ENCODE assay signal across 14 mouse cellular contexts in genomic region chr11:88447350-88447749, GRCm38 (mm10).
A peak's percentile ranks its signal among the peaks of the same experiment; 100 is the strongest.
DNase-seq lines count a peak whose midpoint lies in the region; ATAC-seq and TF ChIP-seq lines count a peak whose summit lies in the region.
"Had no signal": no experiment of that assay in that cellular context is flagged by ENCODE, and none has a peak within 500 bp of the region (broad histone marks: within the 10 kb centered on the region; RNA-seq: fewer than 3 reads in every experiment).

No protein-coding gene starts in this region.

- H3K4me1 ChIP-seq in heart, embryonic 10.5 days, result peaks cover 73% of the 10 kb centered on the region
- peaks cover 68% of the 10 kb centered on the region for H3K4me1 ChIP-seq in hindbrain, embryonic 10.5 days (replicated peaks)
- peaks cover 58% of the 10 kb centered on the region for H3K4me1 ChIP-seq in midbrain, embryonic 14.5 days (ENCODE audit: control insufficient read depth, insufficient read depth, low read length)
- H3K4me1 ChIP-seq: liver, embryonic 12.5 days had no signal

- no peak overlapping the region for H3K4me3 ChIP-seq in heart, embryonic 10.5 days
- no peak overlapping the region for H3K4me3 ChIP-seq in hindbrain, embryonic 10.5 days
- H3K4me3 ChIP-seq in midbrain, embryonic 14.5 days (replicated peaks; ENCODE audit: low read depth, low read length), result no peak overlapping the region
- H3K4me3 ChIP-seq: liver, embryonic 12.5 days had no signal

- peaks cover 18% of the 10 kb centered on the region for H3K36me3 ChIP-seq in heart, embryonic 10.5 days
- H3K36me3 ChIP-seq in hindbrain, embryonic 10.5 days, result peaks cover 89% of the 10 kb centered on the region
- no peaks in the 10 kb centered on the region for H3K36me3 ChIP-seq in midbrain, embryonic 14.5 days (ENCODE audit: control insufficient read depth, insufficient read depth, low read length)

- CTCF ChIA-PET in Patski (lab: Charles Lee), result interaction anchor here (1.3 to 1.4 kb wide), 2 partner anchors 10 to 20 kb away, joined by 3 read pairs; no protein-coding TSS in a partner anchor

- intact Hi-C loops in heart, postnatal 36 days (cut with DNase I), result no loop called here

- TF ChIP-seq CTCF in Patski (IDR thresholded peaks at IDR 0.05), result no peak

- 66% methylated on average over 11 of the region's 11 CpGs for WGBS in heart, embryonic 10.5 days
- WGBS in hindbrain, embryonic 10.5 days, result 52% methylated on average over 11 of the region's 11 CpGs
- WGBS in midbrain, embryonic 14.5 days, result 35% methylated on average over 11 of the region's 11 CpGs

- in situ Hi-C loops in Patski (cut with MboI; ENCODE audit: low pct_unique_long_range_greater_than_20kb), result no loop called here

- H3K4me2 ChIP-seq in midbrain, embryonic 14.5 days (ENCODE audit: low read length), result no peak overlapping the region
- H3K4me2 ChIP-seq: liver, embryonic 12.5 days had no signal

- H3K9me3 ChIP-seq in heart, embryonic 10.5 days, result no peaks in the 10 kb centered on the region
- no peaks in the 10 kb centered on the region for H3K9me3 ChIP-seq in hindbrain, embryonic 10.5 days
- no peaks in the 10 kb centered on the region for H3K9me3 ChIP-seq in midbrain, embryonic 14.5 days (ENCODE audit: control insufficient read depth, low read length)
- H3K9me3 ChIP-seq: liver, embryonic 12.5 days had no signal

- H3K27me3 ChIP-seq in heart, embryonic 10.5 days (ENCODE audit: insufficient read depth, poor library complexity, severe bottlenecking), result no peaks in the 10 kb centered on the region
- H3K27me3 ChIP-seq in Patski, result no peaks in the 10 kb centered on the region
- no peaks in the 10 kb centered on the region for H3K27me3 ChIP-seq in hindbrain, embryonic 10.5 days (ENCODE audit: insufficient read depth, poor library complexity, severe bottlenecking)
- no peaks in the 10 kb centered on the region for H3K27me3 ChIP-seq in midbrain, embryonic 14.5 days (ENCODE audit: control insufficient read depth, insufficient read depth, low read length)
- H3K27me3 ChIP-seq: liver, embryonic 12.5 days had no signal

- ATAC-seq in Patski, result peak; percentile 41
- ATAC-seq in midbrain, embryonic 14.5 days (ENCODE audit: low FRiP score, low TSS enrichment), result no peak
- no peak for ATAC-seq in erythroblast, adult 5-6 weeks (replicated peaks; ENCODE audit: low FRiP score, poor library complexity, severe bottlenecking)
- ATAC-seq: liver, embryonic 12.5 days had no signal

- POLR2A ChIA-PET in Patski (lab: Charles Lee), result interaction anchor here (0.6 kb wide), 1 partner anchor 8 kb away, joined by 3 read pairs; no protein-coding TSS in a partner anchor

- H3K27ac ChIP-seq in heart, embryonic 10.5 days, result peak overlapping the region; percentile 75
- peak overlapping the region; percentile 65 for H3K27ac ChIP-seq in hindbrain, embryonic 10.5 days
- peak overlapping the region; percentile 65 for H3K27ac ChIP-seq in midbrain, embryonic 14.5 days (replicated peaks; ENCODE audit: low read depth, low read length)
- H3K27ac ChIP-seq: liver, embryonic 12.5 days had no signal

- 0 out of 2 replicates have a peak overlapping the region, but pooled peaks have one; percentile 2 for H3K9ac ChIP-seq in midbrain, embryonic 14.5 days (replicated peaks; ENCODE audit: low read length)
- H3K9ac ChIP-seq: liver, embryonic 12.5 days had no signal

- no peak for DNase-seq in heart, embryonic 10.5 days (ENCODE audit: low spot score)
- DNase-seq in heart, postnatal 36 days, result no peak
- DNase-seq in Patski (ENCODE audit: low read depth, low spot score), result peak; percentile 73
- peak; percentile 42 for DNase-seq in hindbrain, embryonic 10.5 days (ENCODE audit: low spot score)
- peak; percentile 45 for DNase-seq in midbrain, embryonic 14.5 days
- DNase-seq in ovary, postnatal 36 days (ENCODE audit: low spot score), result no peak
- DNase-seq: cerebellum, postnatal 36 days; gastrocnemius, postnatal 25 days; heart, postnatal 4 days; kidney, postnatal 25 days; lung, postnatal 14 days; thymus, postnatal 14 days had no signal

Comparison
In these comparisons a context has a peak if more than half of its experiments do, and no peak if none do; other contexts are left out.
1. DNase-seq: peak in Patski (single experiment), hindbrain, embryonic 10.5 days (single experiment) and midbrain, embryonic 14.5 days (single experiment); none in heart, embryonic 10.5 days (single experiment), heart, postnatal 36 days (0 of 2) and ovary, postnatal 36 days (single experiment).
2. Peak in every context shown above with its lines, with median percentiles within 50 percentile points of each other: H3K27ac ChIP-seq.